Mouse (Mus musculus) T-cell, adult 2 months (primary cell): ENCODE measurements around the gene Atrx.
"Not testable (repeated sequence)": the region's sequence is repeated elsewhere in the genome, so short reads cannot be mapped to it uniquely, and the experiment has no call there.

Experiments
- DNase-seq: peaks from one replicate; pipeline ENCODE4 v3.0.0; 2022; ENCODE audit warnings: low spot score

Atrx gene

DNA sequence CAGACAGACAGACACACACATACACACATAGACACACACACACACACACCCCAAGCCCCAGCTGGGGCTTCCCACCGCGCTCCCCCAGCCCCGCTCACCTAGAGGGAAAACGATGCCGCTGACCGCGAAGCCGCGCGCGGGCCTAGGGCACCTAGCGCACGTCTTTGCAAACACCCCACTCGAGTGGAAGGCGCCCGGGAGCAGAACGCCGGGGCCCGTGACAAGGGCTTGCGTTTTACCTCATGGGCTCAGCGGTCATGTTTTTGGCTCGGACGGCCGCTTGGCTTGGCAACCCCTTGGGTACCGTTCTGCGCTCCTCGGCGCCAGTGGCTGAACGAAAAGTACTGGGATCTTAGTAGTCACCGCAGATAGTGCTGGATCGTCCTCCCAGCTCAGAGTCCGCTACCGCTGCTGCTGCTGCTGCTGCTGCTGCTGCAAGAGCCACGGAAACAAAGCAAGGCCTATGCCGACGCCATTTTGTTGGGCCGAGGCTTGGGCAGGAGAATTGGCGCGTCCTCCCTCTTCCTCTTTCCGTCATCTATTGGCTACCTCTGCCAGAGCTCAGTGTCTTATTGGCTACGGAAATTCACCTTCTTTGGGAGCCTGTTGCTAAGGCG, at the start of gene Atrx:
TSS of gene Atrx (minus strand) at position 543 of the 617 bp plus-strand sequence.
- DNase-seq, result peak; percentile 79

DNA sequence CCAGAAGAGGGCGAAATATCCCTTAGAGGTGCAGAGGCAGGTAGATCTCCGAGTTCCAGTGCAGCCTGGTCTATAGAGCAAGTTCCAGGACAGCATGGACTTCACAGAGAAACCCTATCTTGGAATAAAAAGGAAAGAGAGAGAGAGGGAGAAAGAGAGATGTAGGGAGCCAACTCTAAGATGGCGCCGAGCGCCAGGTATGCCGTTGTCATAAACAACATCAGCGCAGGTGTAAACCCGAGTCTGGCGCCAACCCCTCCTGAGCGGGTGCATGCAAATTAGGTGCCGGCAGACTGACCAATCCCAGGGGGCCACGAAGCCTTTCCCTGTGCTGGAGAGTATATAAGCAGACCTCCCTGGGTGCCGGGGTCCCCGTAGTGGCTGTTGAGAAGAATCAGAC, 27.9 kb upstream of the Atrx start:
- not testable (repeated sequence) for DNase-seq

GRCm38 (mm10) chrX:105953999-105954398, 24.8 kb upstream of the Atrx start:
- no peak for DNase-seq

- DNase-seq, result no peak
Measured at GRCm38 (mm10) chrX:105946357-105946756, 17.2 kb upstream of the Atrx start.

DNA sequence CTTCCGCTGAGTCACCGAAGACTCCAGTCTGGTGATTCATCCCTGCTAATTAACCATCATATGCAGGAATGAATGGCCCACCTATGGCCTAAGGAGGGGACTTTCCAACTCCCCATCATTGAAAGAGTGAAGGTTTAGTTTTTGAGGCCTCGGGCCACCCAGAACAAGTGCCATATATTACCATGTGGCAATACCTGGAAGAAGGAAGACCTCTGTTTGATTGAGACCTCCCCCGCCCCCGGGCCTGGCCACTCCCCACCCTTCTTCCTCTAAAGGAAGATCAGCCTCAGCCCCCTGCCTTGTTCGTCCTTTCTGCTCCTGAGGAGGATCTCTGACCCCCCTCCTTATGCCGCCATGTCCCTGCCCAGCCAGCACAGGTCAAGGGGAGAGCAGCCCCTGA, 10.0 kb upstream of the Atrx start:
- DNase-seq, result no peak

- DNase-seq, result no peak
Measured at GRCm38 (mm10) chrX:105937736-105938135, 8.5 kb upstream of the Atrx start.

DNA sequence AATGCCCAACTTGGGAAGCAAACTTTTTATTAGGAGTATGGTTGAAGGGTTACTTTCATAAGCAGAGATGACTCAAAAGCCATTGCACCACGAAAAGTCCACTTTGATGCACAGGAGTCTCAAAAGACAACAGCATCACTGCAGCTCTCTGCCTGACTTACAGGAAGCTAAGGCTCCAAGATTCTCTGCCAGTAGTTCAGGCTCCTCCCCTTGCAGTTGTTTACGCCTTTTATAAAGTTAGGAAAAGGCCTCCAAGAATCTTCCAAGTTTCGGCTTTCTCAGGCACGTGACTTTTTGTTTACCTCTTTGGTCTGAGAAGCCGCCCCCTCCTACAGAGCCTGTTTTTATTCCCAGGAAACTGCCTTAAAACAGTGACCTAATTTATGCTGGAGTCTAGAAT, 5.1 kb upstream of the Atrx start:
- DNase-seq, result no peak

DNA sequence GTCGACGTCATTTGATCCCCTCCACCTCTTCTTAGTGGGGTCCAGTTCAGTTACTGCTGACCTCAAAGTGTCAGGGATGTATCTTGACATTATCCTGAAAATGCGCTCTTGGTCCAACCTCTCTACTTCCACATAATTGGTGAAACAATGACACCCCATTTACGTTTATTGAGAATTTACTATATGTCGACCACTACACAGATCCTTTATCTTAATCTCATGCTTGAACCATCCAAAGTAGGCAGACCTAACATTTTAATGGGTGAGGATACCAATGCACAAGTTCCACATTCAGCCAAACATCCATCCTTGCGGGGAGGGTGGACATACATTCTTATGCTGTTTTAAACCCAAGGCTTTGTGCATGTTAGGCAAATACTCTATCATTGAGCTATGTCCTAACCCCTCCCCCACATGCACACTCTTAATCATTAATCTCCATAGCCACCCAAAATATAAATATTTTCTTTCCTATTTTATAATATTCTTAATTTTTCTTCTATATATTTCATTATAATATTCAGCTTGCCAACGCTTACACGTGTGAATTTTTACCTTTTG, 355 bp upstream of the Atrx start:
- no peak for DNase-seq

DNA sequence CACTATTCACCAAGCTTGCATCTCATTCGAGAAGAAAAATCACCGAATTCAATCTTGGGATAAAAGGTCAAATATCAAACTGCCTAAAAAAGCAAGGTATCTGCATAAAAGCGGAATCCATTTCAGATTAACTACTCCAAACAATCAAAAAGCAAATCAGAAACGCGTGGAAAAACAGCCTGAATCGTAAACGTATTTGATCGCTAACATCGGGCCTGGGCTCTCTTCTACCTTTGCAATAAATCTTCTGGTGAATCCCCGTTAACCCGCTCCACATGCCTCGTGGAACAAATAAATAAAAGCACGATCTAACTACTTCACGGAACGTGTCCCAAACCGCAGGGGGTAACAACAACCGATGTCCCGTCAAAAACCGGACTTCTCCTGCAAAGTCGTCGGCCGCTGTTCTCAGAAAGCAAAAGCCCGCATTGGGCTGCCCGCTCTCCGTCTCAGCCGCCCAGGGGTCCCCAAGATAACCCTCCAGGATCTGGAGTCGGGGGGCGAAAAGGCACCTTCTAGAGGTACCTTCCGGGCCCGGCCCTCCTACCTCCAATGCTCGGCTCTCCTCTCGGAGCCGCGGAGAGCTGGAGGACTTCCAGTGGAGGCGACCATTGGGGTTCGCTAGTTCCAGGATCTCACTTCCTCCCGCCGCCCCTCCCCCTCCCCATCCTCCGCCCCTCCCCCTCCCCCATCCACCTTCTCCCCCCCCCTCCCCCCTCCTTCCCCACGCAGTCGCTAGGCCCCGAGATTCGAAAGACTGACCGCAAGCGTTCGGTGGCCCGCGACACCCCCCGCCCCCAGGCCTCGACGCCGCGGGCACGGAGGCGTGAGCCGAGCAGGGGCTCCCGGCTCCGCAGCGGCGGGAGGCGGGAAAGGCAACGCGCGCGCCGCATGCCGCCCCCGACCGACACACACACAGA, 1.0 kb downstream of the Atrx start:
- DNase-seq, result no peak

DNA sequence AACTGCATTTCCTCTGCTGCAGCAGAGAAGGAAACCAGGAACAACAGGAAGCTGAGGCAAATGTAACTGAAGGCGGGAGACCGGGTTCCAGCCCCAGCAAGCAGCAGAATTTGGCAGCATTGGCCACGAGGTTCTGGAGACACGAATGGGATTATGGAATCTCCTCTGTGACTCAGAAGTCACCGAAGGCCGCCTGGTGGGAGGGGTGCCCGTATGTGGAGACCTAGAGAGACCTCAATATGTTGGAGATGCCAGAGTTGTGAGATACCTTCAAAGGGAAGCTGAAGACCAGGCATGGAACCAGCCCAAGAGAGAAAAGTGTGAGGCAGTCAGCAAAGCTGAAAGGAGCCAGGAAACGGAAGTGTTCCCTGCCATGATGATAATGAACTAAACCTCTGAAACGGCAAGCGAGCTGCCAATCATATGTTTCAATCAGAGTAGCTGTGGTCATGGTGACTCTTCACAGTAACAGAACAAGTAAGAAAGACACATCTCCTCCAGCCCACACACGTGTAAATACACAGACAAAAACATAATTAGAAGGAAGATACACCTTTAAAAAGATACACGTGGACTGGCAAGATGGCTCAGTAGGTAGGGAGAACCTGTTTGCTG, 3.0 kb downstream of the Atrx start:
- DNase-seq, result peak; percentile 61

DNA sequence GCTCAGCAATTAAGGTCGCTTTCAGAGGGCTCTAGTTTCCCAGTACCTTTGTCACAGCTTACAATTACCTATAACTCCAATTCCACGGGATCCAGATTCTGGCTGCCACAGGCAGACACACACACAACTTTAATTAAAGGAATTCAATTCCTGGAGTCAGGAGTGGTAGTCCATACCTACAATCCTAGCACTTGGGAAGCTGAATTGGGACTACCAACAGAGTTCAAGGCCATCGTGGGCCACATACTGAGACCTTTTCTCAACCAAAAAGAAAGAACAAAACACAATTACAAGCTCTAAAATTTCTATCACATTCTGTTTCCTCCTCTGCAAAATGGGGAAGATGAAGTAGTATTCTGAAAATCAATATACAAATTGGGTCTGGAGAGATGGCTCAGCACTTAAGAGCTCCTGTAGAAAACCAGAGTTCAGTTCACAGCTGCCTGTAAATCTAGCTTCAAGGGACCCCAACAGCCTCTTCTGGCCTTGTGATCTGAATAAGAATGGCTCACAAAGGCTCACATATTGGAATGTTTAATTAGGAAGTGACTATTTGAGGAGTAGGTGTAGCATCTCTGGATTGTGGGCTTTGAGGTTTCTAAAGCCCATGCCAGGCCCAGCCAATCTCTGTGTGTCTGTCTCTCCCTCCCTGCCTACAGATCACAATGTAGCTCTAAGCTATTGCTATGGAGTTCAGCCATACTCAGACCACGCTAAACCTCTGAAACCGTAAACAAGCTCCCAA, 4.7 kb downstream of the Atrx start:
- DNase-seq, result no peak

GRCm38 (mm10) chrX:105923896-105924295, 5.3 kb downstream of the Atrx start:
- DNase-seq, result no peak

DNA sequence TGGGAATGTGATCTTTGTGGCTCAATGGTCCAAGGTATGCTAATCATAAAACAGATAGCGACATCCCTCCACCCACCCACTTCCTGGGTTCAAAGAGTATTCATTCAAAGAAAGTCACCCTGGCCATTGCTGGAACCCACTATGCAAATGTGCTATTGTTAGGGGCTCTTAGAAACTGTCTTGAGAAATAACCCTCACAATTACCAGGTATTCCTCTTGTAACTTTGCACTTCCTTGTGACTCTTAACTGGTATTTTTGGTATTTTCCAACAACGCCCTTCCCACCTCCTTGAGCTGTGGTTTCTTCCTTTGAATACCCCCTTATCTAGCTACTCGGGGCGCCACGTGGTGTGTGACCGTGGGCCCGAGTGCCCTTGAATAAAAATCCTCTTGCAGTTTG, 6.2 kb downstream of the Atrx start:
- DNase-seq, result not testable (repeated sequence)

DNA sequence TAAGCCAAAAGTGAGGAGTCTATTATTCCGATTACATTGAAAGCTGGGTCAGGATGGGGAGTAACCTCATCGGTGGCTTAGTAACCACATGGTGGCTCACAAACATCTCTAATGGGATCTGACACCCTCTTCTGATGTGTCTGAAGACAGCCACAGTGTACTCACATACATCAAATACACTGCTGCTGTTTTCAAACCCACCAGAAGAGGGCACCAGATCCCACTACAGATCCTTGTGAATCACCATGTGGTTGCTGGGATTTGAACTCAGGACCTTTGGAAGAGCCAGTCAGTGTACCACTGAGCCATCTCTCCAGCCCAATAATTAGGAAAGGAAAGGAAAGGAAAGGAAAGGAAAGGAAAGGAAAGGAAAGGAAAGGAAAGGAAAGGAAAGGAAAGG, 7.8 kb downstream of the Atrx start:
- DNase-seq, result peak; percentile 51

- DNase-seq, result no peak
Measured at GRCm38 (mm10) chrX:105911728-105912127, 17.5 kb downstream of the Atrx start.

DNA sequence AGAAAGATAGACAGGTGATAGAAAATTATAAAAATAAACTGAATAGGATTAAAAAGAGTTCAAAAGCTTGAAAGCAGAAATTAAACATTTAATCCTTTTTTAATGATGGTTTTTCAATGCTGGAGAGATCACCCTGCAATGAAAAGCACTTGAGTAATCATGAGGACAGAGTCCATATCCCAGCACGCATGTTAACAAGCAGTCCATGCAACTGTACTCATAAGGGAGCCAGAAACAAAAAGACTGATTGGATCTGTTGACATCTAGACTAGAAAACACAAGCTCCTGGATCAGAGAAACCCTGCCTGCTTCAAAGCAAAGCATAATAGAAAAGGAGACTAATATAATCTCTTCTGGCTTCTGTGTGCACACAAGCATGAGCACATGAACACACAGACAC, 27.6 kb downstream of the Atrx start:
- no peak for DNase-seq

- DNase-seq, result no peak
Measured at GRCm38 (mm10) chrX:105886921-105887320, 42.3 kb downstream of the Atrx start.

GRCm38 (mm10) chrX:105864367-105864766, 64.8 kb downstream of the Atrx start:
- peak; percentile 21 for DNase-seq

GRCm38 (mm10) chrX:105824462-105824861, 104.7 kb downstream of the Atrx start:
- DNase-seq, result no peak

- DNase-seq, result no peak
Measured at GRCm38 (mm10) chrX:105794806-105795403, 134.3 kb downstream of the Atrx start.

DNA sequence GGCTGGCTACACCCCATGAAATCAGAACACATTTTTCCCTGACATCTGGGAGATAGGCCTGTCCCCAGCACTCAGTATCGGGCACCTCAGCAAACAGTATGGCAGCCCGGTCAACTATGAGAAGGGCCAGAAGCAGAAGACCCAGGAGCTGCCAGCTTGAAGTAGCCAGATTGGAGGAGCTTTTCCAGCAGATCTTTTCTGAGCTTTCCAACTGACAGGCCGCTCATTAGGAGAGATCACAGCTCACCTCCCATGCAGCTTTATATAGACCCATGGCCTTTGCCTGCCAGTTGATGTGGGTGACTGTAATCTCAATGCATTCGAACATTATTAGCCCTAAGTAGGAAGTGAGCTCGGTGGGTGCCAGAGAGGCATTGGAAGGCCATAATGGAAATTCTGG, 155.9 kb downstream of the Atrx start:
- DNase-seq, result no peak

GRCm38 (mm10) chrX:105767932-105768331, 161.3 kb downstream of the Atrx start:
- DNase-seq, result no peak
